Mouse (Mus musculus) midbrain, embryonic 15.5 days (tissue): Measurements from ENCODE around the gene Stk16. TPM values are rescaled to one million over a fixed set of nuclear protein-coding genes. Genes with fewer than 3 reads are reported as not detected.

Experiments used
- ATAC-seq: fragments of 200-750 bp; cut with Nextera tagmentation; replicated peaks from 2 replicates; pipeline ENCODE4 v1.8.0; 2017; ENCODE audit warnings: moderate TSS enrichment
- H3K27ac ChIP-seq: fragments of 300-500 bp; sonication (generic); 2 replicates; pipeline ENCODE4 v1.5.1; 2015; ENCODE audit warnings: mild to moderate bottlenecking, inconsistent platforms
- H3K27me3 ChIP-seq: fragments of 300-500 bp; sonication (generic); replicated peaks from 2 replicates; pipeline ENCODE4 v1.6.1; 2015; ENCODE audit warnings: inconsistent platforms
- H3K36me3 ChIP-seq: fragments of 300-500 bp; sonication (generic); replicated peaks from 2 replicates; pipeline ENCODE4 v1.6.1; 2015; ENCODE audit warnings: inconsistent platforms
- H3K4me1 ChIP-seq: fragments of 300-500 bp; sonication (generic); 2 replicates; pipeline ENCODE4 v1.6.1; 2015; ENCODE audit warnings: inconsistent platforms
- H3K4me2 ChIP-seq: fragments of 300-500 bp; sonication (generic); 2 replicates; pipeline ENCODE4 v1.6.1; 2015; ENCODE audit warnings: inconsistent platforms, mild to moderate bottlenecking, moderate library complexity
- H3K4me3 ChIP-seq: fragments of 300-500 bp; sonication (generic); 2 replicates; pipeline ENCODE4 v1.5.1; 2015; ENCODE audit warnings: mild to moderate bottlenecking, inconsistent platforms
- H3K9ac ChIP-seq: fragments of 300-500 bp; sonication (generic); 2 replicates; pipeline ENCODE4 v1.6.1; 2015; ENCODE audit warnings: mild to moderate bottlenecking, inconsistent platforms
- H3K9me3 ChIP-seq: fragments of 300-500 bp; sonication (generic); 2 replicates; pipeline ENCODE4 v1.6.1; 2016; ENCODE audit warnings: inconsistent platforms
- WGBS: fragments of 180-500 bp; shearing (Covaris S2); methylation state at CpG from one replicate; pipeline ENCODE4 v1.1.7; 2015; ENCODE audit warnings: mixed read lengths; 5-methylcytosine and 5-hydroxymethylcytosine counted together
- polyA plus RNA-seq: library from polyadenylated mRNA; unstranded; fragments of >200 nt; fragmentation: Nextera tagmentation; extraction: Ambion mirVana; gene quantifications from 2 replicates; pipeline ENCODE4 v1.2.1, GENCODE M21; 2015

Gene Stk16
- polyA plus RNA-seq, 1 experiment from 2014 or later: 156 TPM

DNA sequence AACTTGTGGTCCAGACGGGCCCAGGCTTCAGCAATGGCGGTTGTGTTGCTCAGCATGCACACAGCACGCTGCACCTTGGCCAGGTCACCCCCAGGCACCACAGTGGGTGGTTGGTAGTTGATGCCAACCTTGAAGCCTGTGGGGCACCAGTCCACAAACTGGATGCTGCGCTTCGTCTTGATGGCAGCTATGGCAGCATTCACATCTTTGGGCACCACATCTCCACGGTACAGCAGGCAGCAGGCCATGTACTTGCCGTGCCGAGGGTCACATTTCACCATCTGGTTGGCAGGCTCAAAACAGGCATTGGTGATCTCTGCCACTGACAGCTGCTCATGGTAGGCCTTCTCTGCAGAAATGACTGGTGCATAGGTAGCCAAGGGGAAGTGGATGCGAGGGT is 5.1 kb downstream of the Stk16 start:
- no peak for ATAC-seq
- H3K4me2 ChIP-seq: no peak overlapping the region
- H3K4me1 ChIP-seq: peaks cover 35% of the 10 kb centered on the region
- H3K9me3 ChIP-seq: no peaks in the 10 kb centered on the region
- no peak overlapping the region for H3K9ac ChIP-seq
- peaks cover 40% of the 10 kb centered on the region for H3K27me3 ChIP-seq
- 88% methylated on average over 9 of the region's 9 CpGs for WGBS
- H3K36me3 ChIP-seq: peaks cover 16% of the 10 kb centered on the region; the same call in 1 of the 2 replicates
- no peak overlapping the region for H3K4me3 ChIP-seq
- H3K27ac ChIP-seq: no peak overlapping the region

DNA sequence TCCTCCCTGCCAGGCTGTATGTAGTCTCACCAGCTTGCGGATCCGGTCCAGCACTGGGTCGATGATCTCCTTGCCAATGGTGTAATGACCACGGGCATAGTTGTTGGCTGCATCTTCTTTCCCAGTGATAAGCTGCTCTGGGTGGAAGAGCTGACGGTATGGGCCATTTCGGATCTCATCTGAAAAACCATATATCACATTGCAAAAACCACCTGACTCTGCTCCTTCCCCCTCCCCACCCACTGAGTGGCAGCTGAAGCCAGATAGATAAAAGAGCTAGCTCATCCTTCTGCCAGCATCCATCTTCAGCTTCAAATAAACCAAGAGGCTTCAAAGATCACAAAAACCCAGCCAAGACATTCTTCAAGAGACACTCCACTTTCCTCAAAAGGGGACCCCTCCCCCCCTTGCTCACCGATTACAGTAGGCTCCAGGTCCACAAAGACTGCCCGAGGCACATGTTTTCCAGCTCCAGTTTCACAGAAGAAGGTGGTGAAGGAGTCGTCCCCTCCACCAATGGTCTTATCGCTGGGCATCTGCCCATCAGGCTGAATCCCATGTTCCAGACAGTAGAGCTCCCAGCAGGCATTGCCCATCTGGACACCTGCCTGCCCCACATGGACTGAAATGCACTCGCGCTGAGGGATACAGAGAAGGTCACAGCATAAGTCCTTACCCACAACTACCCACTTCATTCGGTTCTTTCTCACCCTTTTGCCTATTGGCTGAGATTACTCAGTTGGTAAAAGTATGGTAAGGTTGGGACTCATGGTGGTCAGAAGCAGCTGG is 6.4 kb downstream of the Stk16 start:
- Histone ChIP-seq H3K9ac (no peak overlapping the region), H3K27me3 (peaks cover 50% of the 10 kb centered on the region), H3K4me2 (no peak overlapping the region), H3K4me1 (peaks cover 26% of the 10 kb centered on the region), H3K4me3 (no peak overlapping the region), H3K36me3 (peaks cover 16% of the 10 kb centered on the region; the same call in 1 of the 2 replicates), H3K27ac (no peak overlapping the region), H3K9me3 (no peaks in the 10 kb centered on the region)
- ATAC-seq: no peak
- 85% methylated on average over 13 of the region's 13 CpGs for WGBS

DNA sequence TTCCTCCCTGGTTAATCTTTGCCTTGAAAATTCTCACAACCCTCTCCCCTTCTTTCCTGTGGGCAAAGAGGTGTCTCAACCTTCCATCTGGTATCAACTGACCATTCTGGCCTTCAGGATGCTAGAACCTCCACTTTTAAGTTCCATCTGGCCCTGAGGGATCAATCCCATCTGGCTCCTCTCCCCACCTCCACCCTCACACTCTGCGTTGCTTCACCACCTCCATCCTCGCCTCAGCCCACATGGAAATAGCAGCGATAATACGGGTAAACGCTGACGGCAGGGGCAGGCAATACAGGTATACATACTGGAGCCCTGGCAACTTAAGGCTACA is 7.2 kb downstream of the Stk16 start:
- H3K27me3 ChIP-seq: peaks cover 56% of the 10 kb centered on the region
- ATAC-seq: no peak
- H3K36me3 ChIP-seq: peaks cover 11% of the 10 kb centered on the region; the same call in 1 of the 2 replicates
- 6% methylated on average over 6 of the region's 6 CpGs for WGBS
- H3K4me2 ChIP-seq: peak overlapping the region; percentile 79; the same call in 1 of the 2 replicates
- H3K4me3 ChIP-seq: no peak overlapping the region
- no peaks in the 10 kb centered on the region for H3K9me3 ChIP-seq
- H3K4me1 ChIP-seq: peaks cover 17% of the 10 kb centered on the region
- no peak overlapping the region for H3K27ac ChIP-seq
- H3K9ac ChIP-seq: no peak overlapping the region

DNA sequence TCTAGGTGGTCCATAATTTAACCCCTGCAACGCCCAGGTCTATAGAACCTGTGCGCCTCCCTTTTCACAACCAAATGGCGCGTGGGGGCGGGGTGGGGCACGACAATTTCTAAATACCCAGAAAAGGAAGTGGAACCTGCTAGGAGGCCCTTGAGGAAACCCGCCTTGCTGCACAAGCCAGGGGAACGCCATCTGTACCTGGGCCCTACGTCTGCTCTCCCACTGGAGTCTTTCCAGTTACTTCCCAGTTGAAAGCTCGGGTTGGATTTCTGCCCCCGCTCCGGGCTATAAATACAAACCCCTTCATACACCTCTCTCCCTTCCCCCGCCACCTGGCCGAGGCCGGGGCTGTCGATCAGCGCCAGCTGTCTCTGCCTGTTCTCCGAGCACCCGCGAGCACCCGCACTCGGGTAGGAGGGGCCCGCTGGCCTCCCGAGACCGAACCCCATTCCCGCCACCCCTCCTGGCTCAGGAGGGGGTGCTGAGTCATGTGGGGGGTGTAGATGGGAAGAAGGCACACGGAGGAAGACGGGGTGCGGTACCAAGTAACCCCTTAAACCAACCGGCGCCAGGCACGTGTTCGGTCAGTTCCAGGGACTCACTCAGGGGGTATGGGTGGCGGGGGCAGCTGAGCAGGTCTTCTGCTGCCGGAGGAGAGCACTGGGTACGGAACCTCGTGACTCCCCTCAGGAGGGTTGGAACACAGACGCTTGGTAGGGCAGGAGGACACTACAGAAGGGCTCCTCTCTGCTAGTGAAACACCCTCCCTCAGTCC is 7.8 kb downstream of the Stk16 start:
- 1% methylated on average over 38 of the region's 38 CpGs for WGBS
- no peak overlapping the region for H3K27ac ChIP-seq
- H3K9me3 ChIP-seq: no peaks in the 10 kb centered on the region
- peak overlapping the region; percentile 48 for H3K4me3 ChIP-seq
- H3K36me3 ChIP-seq: peaks cover 9% of the 10 kb centered on the region; the same call in 1 of the 2 replicates
- peak overlapping the region; percentile 35; the same call in 1 of the 2 replicates for H3K9ac ChIP-seq
- peaks cover 56% of the 10 kb centered on the region for H3K27me3 ChIP-seq
- peak; percentile 49 for ATAC-seq
- H3K4me1 ChIP-seq: peaks cover 16% of the 10 kb centered on the region
- peak overlapping the region; percentile 79 for H3K4me2 ChIP-seq

DNA sequence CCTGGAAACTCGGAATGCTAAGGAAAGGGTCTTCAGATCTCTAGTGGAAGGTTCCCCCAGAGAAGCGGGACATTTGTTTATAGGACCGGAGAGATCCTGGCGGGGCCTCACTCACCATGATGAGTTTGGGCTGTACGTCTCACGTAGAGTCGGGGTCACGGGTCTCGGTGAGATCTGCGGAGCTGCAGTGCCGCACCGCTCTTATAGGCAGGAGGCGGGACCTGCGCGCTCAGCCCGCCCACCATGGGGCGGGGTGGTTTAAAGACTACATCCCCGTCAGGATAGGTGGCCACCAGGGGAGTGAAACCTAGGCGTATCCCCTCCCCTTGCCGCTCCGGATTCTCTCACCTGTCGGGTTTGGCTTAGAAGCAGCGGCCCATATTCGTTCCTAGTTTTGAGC is 8.4 kb downstream of the Stk16 start:
- ATAC-seq: peak; percentile 91
- under 1% methylated on average over 24 of the region's 24 CpGs for WGBS

DNA sequence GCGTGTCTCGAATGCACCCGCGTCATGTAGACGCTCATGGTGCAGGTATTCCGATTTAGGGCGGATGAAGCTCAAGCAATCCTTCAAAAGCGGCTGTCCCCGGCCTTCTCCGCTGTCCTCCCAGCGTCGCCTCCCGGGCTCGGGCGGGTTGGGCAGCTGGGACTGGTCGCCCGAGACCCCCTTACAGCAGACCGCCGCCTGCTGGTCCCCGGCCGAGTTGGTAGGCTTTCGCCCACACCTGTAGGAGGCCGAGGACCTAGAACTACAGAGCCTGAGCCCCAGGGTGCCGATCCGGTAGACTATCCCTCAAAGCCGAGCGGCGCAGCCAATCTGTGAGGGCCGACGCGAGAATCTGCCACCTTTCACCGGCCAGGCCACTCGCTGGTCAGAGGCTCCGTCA is 8.9 kb downstream of the Stk16 start, which contains the start of gene Tuba4a:
Gene Tuba4a (minus strand): TSS at position 335 of the 400 bp plus-strand sequence.
- peak within 1 kb of the TSS; percentile 48 for H3K4me3 ChIP-seq
- under 1% methylated on average over 34 of the region's 34 CpGs for WGBS
- H3K4me1 ChIP-seq: peaks cover 16% of the 10 kb centered on the region
- peak within 1 kb of the TSS; percentile 79 for H3K4me2 ChIP-seq
- peaks cover 2% of the 10 kb centered on the region; the same call in 1 of the 2 replicates for H3K36me3 ChIP-seq
- no peaks in the 10 kb centered on the region for H3K9me3 ChIP-seq
- peak; percentile 63 for ATAC-seq
- peak within 1 kb of the TSS; percentile 35 for H3K9ac ChIP-seq
- peaks cover 56% of the 10 kb centered on the region for H3K27me3 ChIP-seq
- H3K27ac ChIP-seq: no peak within 1 kb of the TSS

More for the DNA sequence above, 8.4 kb downstream of the Stk16 start:
- Histone ChIP-seq H3K36me3 (peaks cover 5% of the 10 kb centered on the region; the same call in 1 of the 2 replicates), H3K4me1 (peaks cover 16% of the 10 kb centered on the region), H3K27ac (no peak overlapping the region), H3K4me3 (peak overlapping the region; percentile 48), H3K9ac (peak overlapping the region; percentile 35), H3K27me3 (peaks cover 56% of the 10 kb centered on the region), H3K9me3 (no peaks in the 10 kb centered on the region), H3K4me2 (peak overlapping the region; percentile 79)

DNA sequence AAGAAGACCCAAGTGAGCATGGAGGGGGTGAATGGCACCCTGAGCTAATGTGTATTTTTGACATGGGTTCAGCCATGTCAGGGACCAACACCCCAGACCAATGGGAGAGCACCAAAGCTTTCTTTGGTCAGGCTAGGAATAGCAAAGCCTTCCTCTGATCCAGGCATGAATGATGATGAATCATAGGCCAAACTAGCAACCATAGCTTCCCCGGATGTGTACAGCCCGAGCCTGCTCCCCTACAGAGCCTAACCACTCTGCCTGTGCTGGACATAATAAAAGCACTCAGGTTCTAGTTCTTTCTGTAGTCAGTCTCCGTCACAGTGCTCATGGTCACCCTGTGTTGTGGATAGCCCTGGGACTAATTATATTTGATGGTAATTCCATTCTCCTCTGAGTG is 10.9 kb downstream of the Stk16 start:
- no peaks in the 10 kb centered on the region for H3K9me3 ChIP-seq
- no peak overlapping the region for H3K27ac ChIP-seq
- no peak overlapping the region for H3K4me2 ChIP-seq
- WGBS: 78% methylated on average over 3 of the region's 3 CpGs
- peaks cover 16% of the 10 kb centered on the region for H3K4me1 ChIP-seq
- ATAC-seq: no peak
- no peak overlapping the region for H3K4me3 ChIP-seq
- H3K9ac ChIP-seq: no peak overlapping the region
- peaks cover 56% of the 10 kb centered on the region for H3K27me3 ChIP-seq
- H3K36me3 ChIP-seq: no peaks in the 10 kb centered on the region

DNA sequence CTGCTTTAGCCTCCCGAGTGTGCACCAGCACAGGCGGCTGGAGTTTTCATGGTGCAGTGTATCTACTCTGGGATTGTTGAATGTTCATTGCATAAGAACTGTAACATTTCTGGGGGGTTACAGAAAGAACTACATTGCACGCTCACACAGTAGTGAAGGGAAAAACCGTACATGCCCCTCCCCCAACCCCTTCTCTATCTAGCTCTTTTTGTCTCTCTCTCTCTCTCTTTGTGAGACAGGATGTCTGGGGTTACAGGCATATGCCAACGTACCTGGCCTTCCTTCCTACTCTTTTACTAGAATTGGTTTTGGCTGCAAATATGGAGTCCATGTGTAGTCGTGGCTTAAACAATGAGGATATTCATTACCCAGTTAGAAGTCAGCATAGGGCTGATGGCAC is 12.3 kb downstream of the Stk16 start:
- H3K9me3 ChIP-seq: no peaks in the 10 kb centered on the region
- no peak overlapping the region for H3K4me2 ChIP-seq
- no peak overlapping the region for H3K9ac ChIP-seq
- H3K4me3 ChIP-seq: no peak overlapping the region
- 86% methylated on average over 6 of the region's 6 CpGs for WGBS
- no peak overlapping the region for H3K27ac ChIP-seq
- peaks cover 16% of the 10 kb centered on the region for H3K4me1 ChIP-seq
- H3K36me3 ChIP-seq: no peaks in the 10 kb centered on the region
- ATAC-seq: no peak
- peaks cover 42% of the 10 kb centered on the region for H3K27me3 ChIP-seq

DNA sequence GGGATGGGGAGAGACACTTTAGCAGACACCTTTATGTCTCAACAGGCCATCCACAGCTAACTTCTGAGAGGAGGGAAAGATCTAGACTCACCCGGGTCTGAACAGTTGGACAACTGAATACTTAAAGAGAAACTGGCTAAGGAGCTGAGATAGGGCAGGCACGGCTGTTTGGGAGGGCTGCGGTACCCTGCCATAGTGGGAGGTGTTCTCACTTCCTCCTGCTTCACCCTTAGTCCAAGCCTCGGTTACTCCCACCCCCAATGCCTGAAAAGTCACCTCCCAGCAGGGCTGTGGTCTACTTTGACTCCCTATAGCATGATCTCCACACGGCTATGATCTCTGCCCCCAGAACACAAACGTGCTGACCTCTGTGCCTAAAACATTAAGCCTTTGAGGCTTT is 12.9 kb downstream of the Stk16 start:
- Histone ChIP-seq H3K9me3 (no peaks in the 10 kb centered on the region), H3K4me3 (no peak overlapping the region), H3K9ac (no peak overlapping the region), H3K4me2 (no peak overlapping the region), H3K27me3 (peaks cover 37% of the 10 kb centered on the region), H3K4me1 (peaks cover 13% of the 10 kb centered on the region), H3K27ac (no peak overlapping the region), H3K36me3 (no peaks in the 10 kb centered on the region)
- 81% methylated on average over 6 of the region's 6 CpGs for WGBS
- ATAC-seq: no peak

DNA sequence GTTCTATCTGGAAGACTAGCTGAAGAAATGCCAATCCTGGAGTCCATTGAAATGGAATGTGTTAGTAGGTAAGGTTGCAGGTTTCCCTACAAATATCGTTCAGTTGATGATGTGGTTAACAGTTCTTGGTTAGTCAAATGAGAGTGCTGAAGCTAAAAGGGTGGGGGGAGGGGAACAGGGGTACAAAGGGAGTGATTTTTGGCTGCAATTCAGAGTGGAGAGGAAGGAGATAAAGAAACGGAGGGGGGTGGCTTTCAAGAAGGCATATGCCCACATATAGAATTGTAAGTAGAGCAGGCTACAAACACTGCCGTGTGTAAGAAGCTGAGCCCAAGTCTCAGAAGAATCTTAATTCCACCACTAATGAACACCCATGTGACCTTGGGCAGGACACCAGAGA is 14.8 kb downstream of the Stk16 start:
- H3K4me1 ChIP-seq: no peaks in the 10 kb centered on the region
- H3K27me3 ChIP-seq: peaks cover 22% of the 10 kb centered on the region
- no peaks in the 10 kb centered on the region for H3K9me3 ChIP-seq
- 54% methylated on average over 3 of the region's 3 CpGs for WGBS
- H3K9ac ChIP-seq: no peak overlapping the region
- H3K4me3 ChIP-seq: no peak overlapping the region
- no peak overlapping the region for H3K4me2 ChIP-seq
- no peak for ATAC-seq
- H3K36me3 ChIP-seq: no peaks in the 10 kb centered on the region
- no peak overlapping the region for H3K27ac ChIP-seq

DNA sequence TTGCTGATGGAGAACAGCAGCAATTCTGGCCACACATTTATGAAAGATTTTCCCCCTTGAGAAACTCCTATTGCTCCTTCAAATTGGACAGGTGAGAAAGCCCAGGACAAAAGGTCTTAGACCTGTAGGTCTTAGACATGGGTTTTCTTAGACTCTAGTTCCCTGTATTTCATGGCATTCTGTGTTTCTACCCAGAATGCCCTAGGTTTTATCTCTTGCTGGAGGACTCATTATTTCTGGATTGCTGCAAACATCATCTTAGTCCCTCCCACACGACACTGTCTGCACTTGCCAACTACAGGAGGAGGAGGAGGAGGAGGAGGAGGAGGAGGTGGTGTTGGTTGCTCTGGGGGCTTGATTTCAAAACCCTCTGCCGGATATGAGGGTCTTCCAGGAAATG is 15.5 kb downstream of the Stk16 start:
- ATAC-seq: no peak
- Histone ChIP-seq H3K27ac (no peak overlapping the region), H3K4me1 (no peaks in the 10 kb centered on the region), H3K9ac (no peak overlapping the region), H3K9me3 (no peaks in the 10 kb centered on the region), H3K36me3 (no peaks in the 10 kb centered on the region), H3K4me3 (no peak overlapping the region), H3K4me2 (no peak overlapping the region), H3K27me3 (peaks cover 16% of the 10 kb centered on the region)
- WGBS: 60% methylated on average over 2 of the region's 2 CpGs

DNA sequence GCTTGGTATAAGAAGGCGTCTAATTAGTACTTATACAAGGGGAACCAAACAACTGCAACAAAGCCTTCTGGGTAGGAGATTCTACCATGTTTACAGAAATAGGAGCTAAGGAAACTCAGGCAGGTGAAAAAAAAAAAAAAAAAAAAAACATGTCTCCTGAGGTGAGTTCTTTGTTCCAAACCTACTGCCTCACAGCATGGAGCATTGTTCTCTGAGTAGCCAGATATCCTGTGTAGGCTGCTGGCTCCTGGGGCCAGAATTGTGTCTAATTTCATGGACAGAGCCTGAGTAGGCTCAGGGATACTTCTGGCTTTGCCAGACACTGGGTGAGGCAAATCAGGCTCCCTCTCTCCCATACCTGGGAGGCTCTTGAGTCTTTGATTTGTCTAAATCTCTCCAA is 17.0 kb downstream of the Stk16 start:
- no peak for ATAC-seq
- Histone ChIP-seq H3K27me3 (peaks cover 3% of the 10 kb centered on the region), H3K4me2 (no peak overlapping the region), H3K36me3 (no peaks in the 10 kb centered on the region), H3K27ac (no peak overlapping the region), H3K9me3 (no peaks in the 10 kb centered on the region), H3K4me3 (no peak overlapping the region), H3K4me1 (no peaks in the 10 kb centered on the region), H3K9ac (no peak overlapping the region)
- 77% methylated on average over 1 of the region's 1 CpGs for WGBS
